Mouse (Mus musculus): ENCODE data around the gene Fads2.

Fads2 gene

DNA sequence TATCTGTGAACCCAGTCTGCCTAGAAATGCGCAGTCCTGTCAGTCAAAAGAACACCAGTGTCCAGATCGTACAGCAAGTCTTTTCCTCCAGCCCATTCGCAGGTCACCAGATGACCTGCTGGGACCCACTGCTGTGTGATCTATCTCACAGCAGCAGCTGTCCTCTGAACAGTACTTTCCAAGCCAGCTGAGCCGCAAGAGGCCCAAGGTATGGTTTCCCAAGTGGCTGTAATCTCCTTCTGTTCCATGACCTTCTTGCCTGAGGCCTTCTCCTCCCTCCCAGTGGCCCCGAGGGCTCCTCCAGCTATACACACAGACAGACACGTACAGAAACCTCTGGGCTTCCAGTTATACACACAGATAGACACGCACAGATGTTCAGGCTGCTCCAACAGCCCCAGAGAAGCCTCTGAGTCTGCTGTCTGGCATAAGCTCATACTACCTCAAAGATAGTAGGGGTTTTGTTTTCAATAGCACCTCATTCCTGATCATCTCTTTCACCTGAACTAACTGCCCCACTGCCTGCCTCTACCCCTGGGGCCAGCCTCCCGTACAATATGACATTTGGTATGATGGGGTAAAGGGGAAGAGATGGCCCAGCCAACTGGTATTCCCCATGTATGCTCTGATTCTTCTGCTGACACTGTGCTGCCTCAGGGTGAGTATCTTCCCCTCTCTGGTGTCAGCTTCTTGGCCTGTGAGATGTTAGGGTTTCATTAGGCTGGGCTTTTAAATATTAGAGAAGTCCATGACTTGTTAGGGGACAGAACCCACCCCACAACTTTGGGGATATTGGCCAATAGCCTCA, 40.6 kb downstream of the Fads2 start:
- no peak for DNase-seq

DNA sequence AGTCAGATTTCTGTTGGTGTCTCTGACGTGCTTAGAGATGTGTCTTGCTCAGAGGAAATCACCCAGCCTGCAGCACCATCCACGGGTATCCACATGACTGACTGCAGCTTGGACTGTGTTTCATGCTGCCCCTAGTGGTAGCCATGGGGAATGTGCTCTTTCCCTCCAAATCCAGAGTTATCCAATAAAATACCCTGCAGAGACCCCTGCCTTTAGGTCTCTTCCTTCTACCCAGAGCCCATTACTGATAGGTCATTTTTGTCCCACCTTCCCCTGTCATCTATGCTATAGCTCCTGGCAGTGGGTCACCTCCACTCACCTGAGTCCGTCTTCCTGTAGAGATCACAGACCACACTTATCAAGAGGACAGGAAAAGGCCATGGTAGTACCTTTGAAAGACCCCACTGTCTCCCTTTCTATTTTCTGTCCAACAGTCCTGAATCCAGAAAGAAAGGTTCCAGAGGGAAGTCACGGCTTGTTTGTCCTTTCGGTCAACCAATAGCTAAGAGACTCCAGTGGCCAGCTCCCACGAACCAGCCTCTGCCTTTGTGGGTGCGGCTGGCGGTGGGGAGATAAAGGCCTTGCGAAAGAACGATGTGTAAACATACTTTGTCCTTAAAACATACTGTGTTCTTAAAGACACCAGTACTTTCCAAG, 41.5 kb downstream of the Fads2 start:
- no peak for DNase-seq

DNA sequence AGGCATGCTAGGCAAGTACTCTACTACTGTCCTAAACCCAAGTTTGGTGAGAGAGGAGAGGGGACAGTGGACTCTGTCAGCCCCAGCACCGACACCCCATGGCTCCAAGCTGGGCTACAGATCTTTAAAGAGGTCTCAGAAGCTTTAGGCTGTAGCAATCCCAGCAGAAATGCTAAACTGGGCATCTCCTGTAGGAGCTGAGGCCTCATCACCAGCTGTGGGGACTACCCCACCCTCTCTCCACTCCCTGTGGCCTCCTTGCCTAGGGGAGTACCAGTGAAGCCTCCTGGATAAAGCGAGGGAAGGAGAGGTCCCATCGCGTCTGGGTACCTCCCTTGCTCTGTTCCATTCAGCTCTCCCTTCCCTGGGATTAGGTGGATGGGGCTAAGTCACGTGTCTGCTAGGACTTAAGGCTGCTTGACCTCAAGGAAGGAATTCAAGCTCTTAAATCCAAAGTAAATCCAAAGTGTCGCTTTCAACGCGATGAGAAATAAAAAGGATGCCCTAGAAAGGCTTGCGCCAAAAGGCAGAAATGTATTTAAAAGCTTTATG, 42.6 kb downstream of the Fads2 start:
- DNase-seq = no peak

DNA sequence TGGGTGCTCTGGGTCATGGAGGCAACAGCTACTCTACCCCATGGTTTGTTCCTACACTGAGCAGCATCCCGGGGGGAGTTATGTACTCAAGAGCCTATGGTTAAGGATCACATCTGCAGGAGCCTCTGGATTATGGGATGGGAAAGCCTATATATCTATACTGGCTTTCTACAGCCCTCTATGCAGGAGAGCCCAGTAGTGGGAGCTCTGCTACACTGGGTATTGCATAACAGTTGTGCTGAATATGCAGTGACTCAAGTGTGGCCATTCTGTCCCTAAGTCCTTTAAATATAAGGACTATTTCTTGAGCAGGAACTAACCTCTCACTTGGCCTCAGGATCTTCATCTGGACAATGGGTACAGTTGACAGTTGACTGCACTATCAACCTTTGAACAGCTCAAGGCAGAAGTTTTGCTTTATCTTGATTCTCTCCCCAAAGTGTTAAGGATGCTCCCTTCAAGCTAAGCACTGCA, 43.2 kb downstream of the Fads2 start:
- no peak for DNase-seq

DNA sequence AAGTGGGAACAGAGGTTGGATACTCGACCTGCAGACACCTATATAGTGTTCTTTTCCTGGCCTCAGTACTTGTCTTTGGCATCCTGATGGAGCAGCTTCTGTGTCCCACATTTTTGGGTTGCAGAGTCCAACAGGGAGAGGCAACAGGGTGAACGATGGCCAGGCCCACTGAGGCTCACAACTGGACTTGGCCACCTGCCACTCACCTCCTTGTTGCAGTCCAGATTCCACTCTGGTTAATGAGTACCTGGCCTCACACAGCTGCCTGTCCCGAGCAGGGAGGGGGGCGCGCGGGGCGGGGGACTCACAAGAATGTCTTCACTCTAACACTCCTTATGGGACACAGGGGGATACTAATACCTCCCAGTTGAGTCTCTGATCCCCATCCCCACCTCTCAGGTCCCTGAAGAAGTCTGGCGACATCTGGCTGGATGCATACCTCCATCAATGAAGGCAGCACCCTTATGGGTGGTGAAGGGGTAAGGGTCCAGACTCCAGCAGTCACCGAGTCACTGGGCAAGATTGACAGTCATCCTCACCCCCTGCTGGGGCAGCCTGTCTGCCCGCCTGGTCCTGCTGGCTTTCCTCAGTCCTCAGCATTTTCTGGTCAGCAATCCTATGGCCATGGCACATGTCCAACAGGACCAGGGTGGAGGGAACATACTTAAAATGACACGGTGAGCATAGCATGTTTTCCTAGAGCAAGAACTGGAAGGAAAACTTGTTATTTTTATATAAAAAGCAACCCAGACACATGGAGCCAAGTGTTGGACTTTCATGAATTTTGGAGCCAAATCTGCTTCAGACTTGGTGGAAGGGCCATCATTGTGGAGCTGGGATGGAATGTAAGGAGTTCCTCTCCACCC, 43.8 kb downstream of the Fads2 start:
- DNase-seq = peak; percentile 95

DNA sequence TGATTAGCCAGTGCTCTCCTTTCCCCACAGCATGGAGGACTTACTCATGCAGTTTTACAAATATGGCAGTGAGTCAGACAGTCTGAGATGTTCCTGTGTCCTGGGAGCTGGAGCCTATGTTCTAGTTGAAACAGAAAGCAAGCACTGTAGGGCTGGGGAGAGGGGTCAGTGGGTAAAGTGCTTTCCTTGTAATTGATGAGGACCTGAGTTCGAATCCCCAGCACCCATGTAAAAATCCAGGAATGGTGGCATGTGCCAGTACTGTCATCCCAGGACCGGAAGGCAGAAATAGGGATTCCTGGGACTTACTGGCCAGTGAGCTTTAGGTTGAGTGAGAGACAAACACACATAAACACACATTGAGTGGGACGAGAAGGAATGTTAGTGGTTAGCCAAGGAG, 44.9 kb downstream of the Fads2 start:
- no peak for DNase-seq

DNA sequence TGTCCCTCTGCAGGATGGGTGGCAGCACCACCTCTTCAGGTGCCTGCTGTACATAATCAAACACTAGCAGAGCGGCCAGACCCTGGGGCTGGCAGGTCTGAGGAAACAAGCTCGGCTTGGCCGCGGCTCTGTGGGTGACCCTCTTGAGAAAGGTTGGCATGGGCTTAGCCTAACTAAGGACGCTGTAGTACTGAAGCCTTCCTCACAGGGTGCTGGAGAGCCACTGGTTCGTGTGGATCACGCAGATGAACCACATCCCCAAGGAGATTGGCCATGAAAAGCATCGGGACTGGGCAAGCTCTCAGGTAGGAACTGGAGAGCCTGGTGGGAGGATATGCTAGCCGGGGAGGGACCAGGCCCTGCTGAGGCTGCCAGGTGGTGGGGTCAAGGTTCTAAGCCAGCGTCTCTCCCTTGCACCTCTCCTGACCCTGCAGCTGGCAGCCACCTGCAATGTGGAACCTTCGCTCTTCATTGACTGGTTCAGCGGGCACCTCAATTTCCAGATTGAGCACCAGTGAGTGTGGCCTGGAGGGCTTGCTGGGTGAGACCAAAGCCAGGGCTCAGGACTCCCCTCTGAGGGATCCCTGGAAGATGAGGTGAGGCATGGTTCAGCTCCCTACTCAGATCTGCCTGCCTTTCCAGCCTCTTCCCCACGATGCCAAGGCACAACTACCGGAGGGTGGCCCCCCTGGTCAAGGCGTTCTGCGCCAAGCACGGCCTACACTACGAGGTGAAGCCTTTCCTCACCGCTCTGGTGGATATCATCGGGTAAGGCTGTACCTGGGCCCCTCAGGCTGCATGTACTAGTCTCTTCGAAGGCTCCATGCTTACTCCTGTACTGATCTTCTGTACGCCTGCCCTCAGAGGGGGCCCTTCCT, 45.5 kb downstream of the Fads2 start:
- DNase-seq = peak; percentile 84

DNA sequence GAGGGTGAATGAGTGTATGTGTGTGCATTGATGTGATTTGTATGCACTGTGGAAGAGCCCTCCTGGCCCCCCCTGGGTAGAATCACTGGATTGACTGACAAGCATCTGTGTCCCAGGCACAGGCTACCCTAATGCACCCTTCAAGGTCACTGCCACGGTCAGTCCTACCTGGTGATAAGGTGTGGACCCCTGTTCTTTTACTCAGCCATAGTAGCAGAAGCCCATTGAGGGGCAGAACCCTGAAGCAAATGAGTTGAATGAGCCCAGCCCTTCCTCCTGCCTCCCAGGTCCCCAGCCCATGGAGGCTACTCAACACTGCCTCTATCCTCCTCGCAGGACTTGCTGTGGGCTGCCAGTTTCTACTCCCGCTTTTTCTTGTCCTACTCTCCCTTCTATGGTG, 46.3 kb downstream of the Fads2 start:
- DNase-seq = no peak

DNA sequence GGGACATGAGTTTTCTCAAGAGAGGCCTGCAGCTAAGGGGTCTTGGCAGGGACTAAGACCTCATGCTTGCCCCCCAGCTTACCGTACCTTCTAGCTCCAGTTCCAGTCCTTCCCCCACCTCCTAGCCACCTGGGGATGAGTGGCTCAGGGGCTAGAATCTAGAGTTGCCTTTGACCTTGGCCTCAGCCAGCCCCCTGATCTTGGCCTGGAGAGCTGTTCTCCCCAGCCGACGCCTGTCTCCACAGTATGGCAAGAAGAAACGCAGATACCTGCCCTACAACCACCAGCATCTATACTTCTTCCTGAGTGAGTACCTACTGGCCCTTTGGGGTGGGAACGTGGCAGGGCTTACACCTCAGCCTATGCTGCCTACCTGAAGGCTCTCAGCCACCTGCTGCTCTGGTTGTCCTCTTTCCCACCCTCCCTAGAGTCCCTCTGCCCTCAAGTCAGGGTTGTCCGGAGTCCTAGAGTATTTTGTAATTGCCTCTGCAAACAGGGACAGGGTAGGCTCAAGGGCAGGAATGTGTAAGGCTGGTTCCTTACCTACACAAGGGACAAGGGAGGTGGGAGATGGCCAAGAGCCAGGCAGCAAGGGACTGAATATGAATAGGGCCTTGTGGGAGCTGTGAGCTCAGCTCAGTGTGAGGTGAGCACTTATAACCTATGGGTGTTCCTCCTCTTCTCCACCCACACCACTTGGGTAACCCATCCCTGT, 47.0 kb downstream of the Fads2 start:
- DNase-seq = no peak

DNA sequence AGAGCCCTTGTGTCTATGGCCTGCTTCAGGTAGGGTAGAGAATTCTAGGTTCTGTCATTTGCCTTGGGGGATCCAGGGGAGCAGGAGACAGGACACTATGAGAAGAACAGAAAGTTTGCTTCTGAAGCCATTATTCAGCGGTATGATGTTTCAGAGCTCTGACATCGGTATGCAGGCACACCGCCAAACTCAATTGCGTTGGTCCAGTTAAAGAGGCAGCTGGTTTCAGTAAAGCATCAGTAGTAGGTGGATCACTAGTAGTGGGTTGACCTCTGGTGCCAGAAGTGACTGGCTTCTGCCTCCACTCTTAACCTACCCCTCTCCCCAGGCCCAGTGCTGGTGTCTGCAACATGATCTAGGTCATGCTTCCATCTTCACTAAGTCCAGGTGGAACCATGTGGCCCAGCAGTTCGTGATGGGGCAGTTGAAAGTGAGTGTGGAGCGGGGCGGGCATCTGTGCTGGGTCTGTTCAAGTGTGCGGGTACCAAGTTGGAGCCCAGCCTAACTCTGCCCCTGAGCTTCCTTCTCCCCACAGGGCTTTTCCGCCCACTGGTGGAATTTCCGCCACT, 47.8 kb downstream of the Fads2 start:
- DNase-seq = no peak

DNA sequence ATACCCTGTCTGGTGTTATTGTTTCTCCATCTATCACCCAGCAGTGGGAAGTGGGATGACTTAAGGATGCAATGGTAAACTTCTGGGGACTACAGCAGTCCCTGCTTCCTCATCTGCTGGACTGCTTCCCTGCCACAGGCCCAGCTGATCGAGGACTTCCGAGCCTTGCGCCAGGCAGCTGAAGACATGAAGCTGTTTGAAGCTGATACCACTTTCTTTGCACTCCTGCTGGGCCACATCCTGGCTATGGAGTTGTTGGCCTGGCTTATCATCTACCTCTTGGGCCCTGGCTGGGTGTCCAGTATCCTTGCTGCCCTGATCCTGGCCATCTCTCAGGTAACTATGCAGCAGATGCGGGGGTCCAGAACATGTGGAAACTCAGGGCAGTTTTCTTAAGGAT, 48.8 kb downstream of the Fads2 start:
- DNase-seq = no peak

DNA sequence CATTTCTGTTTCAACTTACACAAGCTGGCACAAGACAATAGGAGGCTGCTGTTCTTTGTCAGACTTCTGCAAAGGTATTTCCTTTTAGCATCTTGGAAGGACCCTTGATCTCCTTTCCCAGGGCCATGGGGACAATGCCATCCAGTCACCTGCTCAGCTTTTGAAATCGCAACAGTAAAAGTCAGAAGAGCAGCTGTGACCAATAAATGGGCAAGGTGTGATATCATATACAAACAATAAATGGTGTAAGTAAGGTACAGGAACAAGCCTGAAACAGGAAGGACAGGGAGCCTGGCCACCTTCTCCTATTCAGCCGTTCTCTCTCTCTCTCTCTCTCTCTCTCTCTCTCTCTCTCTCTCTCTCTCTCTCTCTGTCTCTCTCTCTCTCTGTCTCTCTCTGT, 51.1 kb downstream of the Fads2 start:
- no peak for DNase-seq

DNA sequence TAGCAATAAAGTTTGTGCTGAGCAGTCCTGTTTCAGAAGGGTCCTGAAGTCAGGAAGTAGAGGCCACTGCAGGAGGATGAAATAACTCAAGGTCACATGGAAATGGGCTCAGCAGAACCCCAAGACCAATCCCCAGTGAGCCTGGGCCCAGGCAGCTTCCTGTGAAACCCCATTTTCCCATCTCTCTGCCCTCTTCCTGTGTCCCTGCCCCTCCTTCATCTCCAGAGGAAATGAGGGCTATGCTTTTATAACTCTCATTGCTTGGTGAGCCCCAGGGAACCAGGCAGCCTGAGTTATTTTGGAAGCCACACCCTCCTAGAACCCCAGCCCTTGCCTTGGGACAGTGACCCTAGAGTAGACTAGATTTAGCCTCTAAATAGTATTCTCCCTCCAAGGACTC, 52.0 kb downstream of the Fads2 start:
- DNase-seq = no peak

DNA sequence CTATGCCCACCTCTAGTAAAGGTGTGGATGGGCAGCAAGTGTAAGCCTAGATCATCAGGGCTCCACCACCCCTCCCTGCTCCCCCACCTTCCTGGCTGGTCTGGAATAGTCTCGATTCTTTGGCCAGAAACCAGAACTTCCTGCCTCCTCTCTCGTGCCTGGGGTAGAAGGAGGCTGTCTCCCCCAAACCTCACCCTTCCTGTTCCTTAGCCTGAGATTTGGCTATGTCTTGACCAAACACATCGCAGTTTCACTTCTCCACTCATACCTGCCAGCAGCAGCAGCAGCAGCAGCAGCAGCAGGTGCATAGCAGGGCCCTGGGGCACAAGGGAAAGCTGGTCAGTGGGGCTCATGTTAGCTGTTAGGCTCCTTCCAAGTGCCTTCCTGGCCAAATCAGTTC, 54.6 kb downstream of the Fads2 start:
- DNase-seq = no peak

DNA sequence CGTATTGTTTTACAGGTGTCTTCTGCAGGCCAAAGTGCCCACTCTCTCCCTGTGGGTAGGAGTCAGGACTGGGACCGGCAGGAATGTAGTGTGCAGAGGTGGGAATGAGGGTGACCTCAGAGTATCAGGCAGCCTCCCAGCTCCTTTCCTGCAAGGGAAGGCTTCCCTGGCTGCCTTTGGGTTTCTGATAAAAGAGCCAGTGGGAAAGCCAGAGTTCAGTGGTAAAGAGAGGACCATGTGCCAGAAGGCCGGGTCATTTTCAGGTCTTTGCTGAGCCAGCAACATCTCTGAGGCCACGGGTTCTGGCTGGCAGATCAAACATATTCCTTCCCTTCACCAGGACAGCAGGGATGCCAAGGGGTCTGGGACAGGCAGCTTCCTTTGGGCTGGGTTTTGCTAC, 55.2 kb downstream of the Fads2 start:
- DNase-seq = peak; percentile 82

DNA sequence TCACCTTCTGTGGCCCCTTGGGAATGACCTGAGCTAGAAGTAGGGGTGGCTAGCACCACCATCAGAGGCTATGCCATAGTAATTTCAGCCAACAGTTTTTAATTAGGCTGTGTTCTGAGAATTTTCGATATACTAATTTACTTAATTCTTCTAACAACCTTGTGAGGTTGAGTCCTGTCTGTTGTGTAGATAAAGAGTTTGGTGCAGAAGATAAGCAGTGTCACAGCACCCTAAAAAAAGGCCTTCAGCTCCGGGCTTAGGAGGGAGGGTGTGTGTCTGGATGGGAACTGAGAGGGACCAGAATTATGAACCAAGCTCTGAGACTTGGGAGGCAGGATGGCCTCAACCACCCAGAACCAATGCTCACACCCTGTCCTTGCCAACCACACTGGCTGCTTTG, 55.8 kb downstream of the Fads2 start:
- no peak for DNase-seq

DNA sequence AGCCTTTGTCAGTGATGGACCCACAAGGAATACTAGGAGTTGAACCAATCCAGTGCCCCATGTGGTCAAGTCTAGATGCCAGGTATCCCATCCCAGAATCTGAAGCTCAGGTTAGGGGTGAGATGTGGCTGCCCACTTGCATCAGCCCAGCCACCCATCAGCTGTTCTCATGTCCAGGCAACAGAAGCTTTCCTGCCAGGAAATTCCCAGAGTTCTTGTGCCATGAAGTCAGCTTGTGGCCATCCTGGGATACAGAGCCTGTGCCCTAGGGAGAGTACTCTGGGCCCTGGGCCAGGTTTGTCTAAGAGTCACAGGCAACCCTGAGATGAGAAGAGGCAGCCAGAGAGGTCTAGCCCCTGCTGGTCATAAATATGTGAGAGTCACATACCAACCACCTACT, 57.9 kb downstream of the Fads2 start:
- peak; percentile 82 for DNase-seq

DNA sequence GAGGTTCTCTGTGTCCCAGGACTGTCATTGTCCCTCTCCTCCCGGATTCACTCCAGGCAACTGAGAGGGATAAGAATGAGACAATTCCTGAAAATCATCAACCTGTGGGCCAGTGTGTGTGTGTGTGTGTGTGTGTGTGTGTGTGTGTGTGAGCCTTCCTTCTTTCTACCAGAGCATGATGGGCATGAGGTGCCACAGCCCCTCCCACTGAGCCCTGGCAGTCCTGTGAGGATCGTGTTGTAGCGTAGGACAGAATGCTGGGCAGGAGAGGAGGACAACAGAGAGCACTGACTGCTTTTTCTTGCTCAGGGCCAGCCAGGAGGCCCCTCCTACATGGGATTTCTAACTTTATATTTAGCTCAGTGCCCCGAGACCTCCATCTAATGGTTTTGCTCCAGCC, 58.7 kb downstream of the Fads2 start:
- no peak for DNase-seq

DNA sequence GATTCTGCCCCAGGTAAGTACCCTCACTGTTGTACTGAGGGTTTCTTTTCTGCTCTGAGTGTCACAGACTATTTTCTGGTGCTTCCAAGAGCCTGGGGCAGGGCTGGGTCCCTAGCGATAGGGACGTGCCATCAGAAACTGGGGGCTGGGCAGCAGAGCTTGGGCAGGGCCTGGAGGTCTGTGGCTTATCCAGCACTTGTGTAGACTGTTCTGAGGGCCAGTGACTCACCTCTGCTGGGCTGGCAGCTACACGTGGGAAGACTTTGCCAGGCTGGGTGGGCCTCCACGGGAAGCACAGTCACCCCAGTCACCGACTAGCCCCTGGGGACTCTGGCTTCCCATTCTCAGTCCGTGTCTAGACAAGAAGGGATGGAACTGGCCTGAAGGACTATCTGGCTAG, 59.3 kb downstream of the Fads2 start:
- no peak for DNase-seq

DNA sequence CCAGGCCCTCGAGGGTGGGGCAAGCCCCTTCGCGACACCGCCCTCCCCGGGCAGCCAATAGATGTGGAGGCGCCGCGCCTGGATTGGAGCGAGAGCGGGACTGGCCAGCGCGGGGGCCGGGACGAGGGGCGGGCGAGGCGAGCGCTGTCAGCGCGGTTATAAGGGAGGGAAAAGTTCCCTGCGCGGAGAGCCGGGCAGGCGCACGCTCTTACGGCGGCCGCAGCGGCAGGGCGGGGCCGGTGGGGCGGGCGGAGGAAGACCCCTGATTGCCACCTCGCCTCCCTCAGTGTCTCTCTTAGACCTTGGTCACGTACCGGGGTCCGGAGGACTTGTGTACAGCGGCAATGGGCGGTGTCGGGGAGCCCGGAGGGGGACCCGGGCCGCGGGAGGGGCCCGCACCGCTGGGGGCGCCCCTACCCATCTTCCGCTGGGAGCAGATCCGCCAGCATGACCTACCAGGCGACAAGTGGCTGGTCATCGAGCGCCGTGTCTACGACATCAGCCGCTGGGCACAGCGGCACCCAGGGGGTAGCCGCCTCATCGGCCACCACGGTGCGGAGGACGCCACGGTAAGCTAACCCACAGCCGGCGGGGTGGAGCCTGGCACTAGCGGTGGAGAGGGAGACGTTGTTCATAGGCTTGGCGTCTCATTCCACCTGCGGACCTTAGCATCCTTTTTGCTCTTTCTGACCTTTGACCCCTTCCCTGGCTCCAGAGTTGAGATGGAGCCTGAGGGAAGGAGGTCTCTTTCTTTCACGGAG, 60.0 kb downstream of the Fads2 start, which contains the start of gene Fads3:
Gene Fads3, plus strand, starts transcription at position 182 of the 761 bp plus-strand sequence.
- DNase-seq = peak; percentile 87
